Mouse (Mus musculus) midbrain, embryonic 16.5 days (tissue): ENCODE data around the gene Ctbp2. TPM values are rescaled to one million over a fixed set of nuclear protein-coding genes. Genes with fewer than 3 reads are reported as not detected.

Source experiments
- ATAC-seq: fragments of 200-750 bp; cut with Nextera tagmentation; 2 replicates; pipeline ENCODE4 v1.8.0; 2017; ENCODE audit warnings: moderate TSS enrichment
- H3K27ac ChIP-seq: fragments of 300-500 bp; sonication (generic); 2 replicates; pipeline ENCODE4 v1.5.1; 2014; ENCODE audit warnings: mild to moderate bottlenecking, low read length, mixed read lengths
- H3K27me3 ChIP-seq: fragments of 300-500 bp; sonication (generic); 2 replicates; pipeline ENCODE4 v1.6.1; 2014; ENCODE audit warnings: low read depth, low read length, mixed read lengths; ENCODE audit not compliant: control insufficient read depth, insufficient read depth
- H3K36me3 ChIP-seq: fragments of 300-500 bp; sonication (generic); 2 replicates; pipeline ENCODE4 v1.6.1; 2014; ENCODE audit warnings: mild to moderate bottlenecking, low read length, moderate library complexity, mixed read lengths; ENCODE audit not compliant: control insufficient read depth, insufficient read depth
- H3K4me1 ChIP-seq: fragments of 300-500 bp; sonication (generic); 2 replicates; pipeline ENCODE4 v1.6.1; 2014; ENCODE audit warnings: mild to moderate bottlenecking, low read length, mixed read lengths; ENCODE audit not compliant: control insufficient read depth, insufficient read depth
- H3K4me2 ChIP-seq: fragments of 300-500 bp; sonication (generic); 2 replicates; pipeline ENCODE4 v1.6.1; 2014; ENCODE audit warnings: mild to moderate bottlenecking, low read length, mixed read lengths
- H3K4me3 ChIP-seq: fragments of 300-500 bp; sonication (generic); 2 replicates; pipeline ENCODE4 v1.5.1; 2014; ENCODE audit warnings: low read depth, mild to moderate bottlenecking, low read length, moderate library complexity, mixed read lengths
- H3K9ac ChIP-seq: fragments of 300-500 bp; sonication (generic); 2 replicates; pipeline ENCODE4 v1.6.1; 2014; ENCODE audit warnings: low read depth, low read length, mixed read lengths
- H3K9me3 ChIP-seq: fragments of 300-500 bp; sonication (generic); replicated peaks from 2 replicates; pipeline ENCODE4 v1.6.1; 2014; ENCODE audit warnings: mild to moderate bottlenecking, low read length, mixed read lengths; ENCODE audit not compliant: control insufficient read depth, poor library complexity, severe bottlenecking
- WGBS: fragments of 180-500 bp; shearing (Covaris S2); extraction: QIAGEN DNeasy Blood & Tissue Kit; methylation state at CpG from one replicate; pipeline ENCODE4 v1.1.7; 2014; 5-methylcytosine and 5-hydroxymethylcytosine counted together
- polyA plus RNA-seq: library from polyadenylated mRNA; unstranded; fragments of >200 nt; fragmentation: Nextera tagmentation; extraction: Ambion mirVana; gene quantifications from 2 replicates; pipeline ENCODE4 v1.2.1, GENCODE M21; 2015

Ctbp2 gene
- polyA plus RNA-seq, 1 experiment from 2014 or later = 43.7 TPM

DNA sequence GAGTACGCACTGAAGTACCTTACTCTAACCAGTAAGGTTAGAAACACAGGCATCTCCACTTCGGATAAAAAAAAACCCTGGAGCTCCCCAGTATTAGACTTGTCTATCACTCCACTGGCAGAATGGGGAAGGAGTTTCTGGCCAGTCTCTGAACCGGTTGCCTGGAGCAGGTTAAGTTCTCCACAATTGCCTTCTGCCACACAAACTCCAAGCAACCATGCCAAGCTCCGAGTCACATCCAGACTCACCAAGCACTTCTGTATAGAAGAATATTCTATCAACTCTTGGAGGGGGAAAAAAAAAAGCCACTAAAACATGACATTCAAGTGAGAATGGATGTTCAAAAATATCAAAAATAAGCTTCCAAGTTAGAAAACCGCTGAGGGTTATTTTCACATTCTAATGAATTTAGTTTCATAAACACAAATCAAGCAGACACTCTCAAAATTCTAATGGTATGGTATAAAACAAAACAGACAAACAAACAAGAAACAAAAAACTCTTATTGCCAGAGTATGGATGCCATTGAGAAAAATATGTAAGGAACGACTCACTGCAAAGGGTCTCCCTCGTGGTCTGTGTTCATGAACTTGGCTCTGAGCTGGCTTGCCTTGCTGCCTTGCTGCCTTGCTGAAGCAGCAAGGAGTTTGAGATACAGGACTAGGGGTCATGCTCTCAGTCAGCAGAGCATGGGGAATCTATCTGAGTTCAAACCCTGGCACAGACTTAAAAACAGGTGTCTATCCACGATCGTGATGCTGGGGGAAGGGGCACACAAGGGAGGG is 29.3 kb downstream of the Ctbp2 start:
- Histone ChIP-seq H3K27me3 (no peaks in the 10 kb centered on the region), H3K4me1 (peaks cover 14% of the 10 kb centered on the region), H3K36me3 (no peaks in the 10 kb centered on the region), H3K9me3 (no peaks in the 10 kb centered on the region), H3K4me3 (no peak overlapping the region), H3K27ac (no peak overlapping the region), H3K4me2 (no peak overlapping the region), H3K9ac (no peak overlapping the region)
- no peak for ATAC-seq
- WGBS = 78% methylated on average over 9 of the region's 9 CpGs

- Histone ChIP-seq H3K9me3 (no peaks in the 10 kb centered on the region), H3K27me3 (no peaks in the 10 kb centered on the region), H3K4me1 (peaks cover 17% of the 10 kb centered on the region), H3K4me3 (no peak overlapping the region), H3K9ac (no peak overlapping the region), H3K4me2 (no peak overlapping the region), H3K36me3 (no peaks in the 10 kb centered on the region), H3K27ac (no peak overlapping the region)
- 85% methylated on average over 3 of the region's 3 CpGs for WGBS
- ATAC-seq = no peak
These were observed 30.0 kb downstream of the Ctbp2 start for GRCm38 (mm10) chr7:133094161-133094560.

- H3K36me3 ChIP-seq = no peaks in the 10 kb centered on the region
- no peak for ATAC-seq
- no peak overlapping the region for H3K9ac ChIP-seq
- no peak overlapping the region for H3K4me3 ChIP-seq
- no peak overlapping the region for H3K4me2 ChIP-seq
- no peak overlapping the region; the same call in 1 of the 2 replicates for H3K27ac ChIP-seq
- WGBS = 85% methylated on average over 5 of the region's 5 CpGs
- peaks cover 21% of the 10 kb centered on the region for H3K4me1 ChIP-seq
- no peaks in the 10 kb centered on the region for H3K9me3 ChIP-seq
- no peaks in the 10 kb centered on the region for H3K27me3 ChIP-seq
These were observed 30.4 kb downstream of the Ctbp2 start for GRCm38 (mm10) chr7:133093731-133094130.

- WGBS = 87% methylated on average over 4 of the region's 4 CpGs
- ATAC-seq = no peak
- peaks cover 31% of the 10 kb centered on the region for H3K4me1 ChIP-seq
These were observed 33.5 kb downstream of the Ctbp2 start for GRCm38 (mm10) chr7:133090641-133091040.

GRCm38 (mm10) chr7:133089621-133090260 is 34.4 kb downstream of the Ctbp2 start:
- H3K9me3 ChIP-seq = no peaks in the 10 kb centered on the region
- no peak overlapping the region for H3K4me3 ChIP-seq
- H3K36me3 ChIP-seq = no peaks in the 10 kb centered on the region
- no peak overlapping the region for H3K9ac ChIP-seq
- WGBS = 49% methylated on average over 11 of the region's 11 CpGs
- ATAC-seq = no peak
- peaks cover 31% of the 10 kb centered on the region for H3K4me1 ChIP-seq
- no peak overlapping the region for H3K4me2 ChIP-seq
- H3K27ac ChIP-seq = peak overlapping the region; percentile 38; the same call in 1 of the 2 replicates
- H3K27me3 ChIP-seq = no peaks in the 10 kb centered on the region

More at GRCm38 (mm10) chr7:133090641-133091040, 33.5 kb downstream of the Ctbp2 start:
- Histone ChIP-seq H3K27ac (no peak overlapping the region), H3K36me3 (no peaks in the 10 kb centered on the region), H3K9me3 (no peaks in the 10 kb centered on the region), H3K9ac (no peak overlapping the region), H3K4me2 (no peak overlapping the region), H3K4me3 (no peak overlapping the region), H3K27me3 (no peaks in the 10 kb centered on the region)

DNA sequence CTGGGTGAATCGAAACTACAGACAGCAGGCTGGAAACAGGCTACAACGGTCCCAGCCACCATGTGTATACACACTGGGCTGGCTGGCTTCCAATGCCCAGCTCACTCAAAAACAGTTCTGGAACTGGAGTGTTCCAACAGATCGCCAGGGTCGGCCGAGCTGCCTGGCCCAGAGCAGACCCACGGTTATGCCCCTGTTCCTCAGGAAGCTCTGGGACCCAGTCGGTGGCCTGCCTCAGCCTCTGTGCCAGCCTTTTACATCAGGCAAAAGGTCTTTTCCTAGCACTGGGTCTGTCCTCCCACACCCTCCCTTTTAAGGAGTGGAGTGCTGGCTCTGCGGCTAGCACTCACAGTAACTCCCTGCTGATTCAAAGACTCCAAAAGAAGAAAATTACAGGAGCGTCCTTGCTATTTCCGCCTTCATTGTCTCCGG is 35.3 kb downstream of the Ctbp2 start:
- H3K9me3 ChIP-seq = no peaks in the 10 kb centered on the region
- peak; percentile 73 for ATAC-seq
- no peaks in the 10 kb centered on the region for H3K27me3 ChIP-seq
- no peak overlapping the region for H3K4me3 ChIP-seq
- peak overlapping the region; percentile 26 for H3K4me2 ChIP-seq
- no peaks in the 10 kb centered on the region for H3K36me3 ChIP-seq
- 29% methylated on average over 11 of the region's 11 CpGs for WGBS
- H3K27ac ChIP-seq = peak overlapping the region; percentile 53
- 0 out of 2 replicates have a peak overlapping the region, but pooled peaks have one; percentile 40 for H3K9ac ChIP-seq
- peaks cover 31% of the 10 kb centered on the region for H3K4me1 ChIP-seq

DNA sequence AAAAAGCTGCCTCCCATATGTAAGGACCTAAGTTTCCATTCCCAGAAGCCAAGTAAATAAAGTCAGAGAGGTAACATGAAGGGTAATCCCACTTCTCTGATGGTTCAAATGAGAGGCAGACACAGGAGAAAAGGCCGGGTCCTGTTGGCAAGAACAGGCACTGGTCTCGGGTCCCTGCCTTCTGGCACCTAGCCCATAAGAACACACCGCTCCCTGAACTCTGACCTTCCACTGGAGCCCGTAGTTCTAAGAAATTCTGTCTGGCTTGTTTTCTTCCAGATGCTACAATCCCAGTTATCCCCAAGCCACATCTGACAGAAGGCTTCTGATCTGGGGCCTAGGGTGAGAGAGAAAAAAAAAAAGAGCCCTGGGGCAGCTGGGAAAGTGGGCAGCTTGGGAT is 35.7 kb downstream of the Ctbp2 start:
- Histone ChIP-seq H3K4me3 (no peak overlapping the region), H3K4me2 (peak overlapping the region; percentile 26), H3K9ac (0 out of 2 replicates have a peak overlapping the region, but pooled peaks have one; percentile 40), H3K4me1 (peaks cover 31% of the 10 kb centered on the region), H3K36me3 (no peaks in the 10 kb centered on the region), H3K27me3 (no peaks in the 10 kb centered on the region), H3K9me3 (no peaks in the 10 kb centered on the region), H3K27ac (peak overlapping the region; percentile 53)
- ATAC-seq = no peak
- WGBS = 65% methylated on average over 4 of the region's 4 CpGs

GRCm38 (mm10) chr7:133085408-133085807 is 38.7 kb downstream of the Ctbp2 start:
- Histone ChIP-seq H3K4me2 (no peak overlapping the region), H3K9me3 (no peaks in the 10 kb centered on the region), H3K4me1 (peaks cover 38% of the 10 kb centered on the region), H3K27me3 (no peaks in the 10 kb centered on the region), H3K9ac (no peak overlapping the region), H3K4me3 (no peak overlapping the region), H3K27ac (no peak overlapping the region), H3K36me3 (no peaks in the 10 kb centered on the region)
- 98% methylated on average over 3 of the region's 3 CpGs for WGBS
- ATAC-seq = no peak
